Mouse (Mus musculus) limb, embryonic 14.5 days (tissue): ENCODE measurements around the gene Masp2. TPM values are rescaled to one million over a fixed set of nuclear protein-coding genes. Genes with fewer than 3 reads are reported as not detected.

ENCODE experiments used
- ATAC-seq: fragments of 200-750 bp; cut with Nextera tagmentation; 2 replicates; pipeline ENCODE4 v1.8.0; 2017; ENCODE audit warnings: low read depth, moderate number of reproducible peaks, moderate TSS enrichment; ENCODE audit not compliant: low FRiP score
- DNase-seq: peaks from one replicate; pipeline ENCODE4 v3.0.0-alpha.2; 2015; ENCODE audit warnings: low spot score
- H3K27ac ChIP-seq: fragments of 300-500 bp; sonication (generic); replicated peaks from 2 replicates; pipeline ENCODE4 v1.5.1; 2014; ENCODE audit warnings: low read depth, mild to moderate bottlenecking, low read length, moderate library complexity, mixed read lengths
- H3K27me3 ChIP-seq: fragments of 300-500 bp; sonication (generic); 2 replicates; pipeline ENCODE4 v1.6.1; 2014; ENCODE audit warnings: low read length, mixed read lengths; ENCODE audit not compliant: control insufficient read depth, insufficient read depth
- H3K36me3 ChIP-seq: fragments of 300-500 bp; sonication (generic); 2 replicates; pipeline ENCODE4 v1.6.1; 2014; ENCODE audit warnings: mild to moderate bottlenecking, low read length, moderate library complexity, mixed read lengths; ENCODE audit not compliant: control insufficient read depth, insufficient read depth
- H3K4me1 ChIP-seq: fragments of 300-500 bp; sonication (generic); 2 replicates; pipeline ENCODE4 v1.6.1; 2014; ENCODE audit warnings: antibody characterized with exemption, low read length, mixed read lengths; ENCODE audit not compliant: control insufficient read depth, insufficient read depth
- H3K4me2 ChIP-seq: fragments of 300-500 bp; sonication (generic); replicated peaks from 2 replicates; pipeline ENCODE4 v1.6.1; 2014; ENCODE audit warnings: low read depth, mild to moderate bottlenecking, low read length, moderate library complexity; ENCODE audit not compliant: severe bottlenecking
- H3K4me3 ChIP-seq: fragments of 300-500 bp; sonication (generic); replicated peaks from 2 replicates; pipeline ENCODE4 v1.5.1; 2014; ENCODE audit warnings: low read length
- H3K9ac ChIP-seq: fragments of 300-500 bp; sonication (generic); 2 replicates; pipeline ENCODE4 v1.6.1; 2014; ENCODE audit warnings: mild to moderate bottlenecking, low read depth, low read length, moderate library complexity; ENCODE audit not compliant: severe bottlenecking
- H3K9me3 ChIP-seq: fragments of 300-500 bp; sonication (generic); 2 replicates; pipeline ENCODE4 v1.6.1; 2016; ENCODE audit warnings: low read length; ENCODE audit not compliant: control insufficient read depth
- POLR2A ChIP-seq: fragments of 200-500 bp; IDR thresholded peaks from 2 replicates; pipeline ENCODE4 v1.8.0; 2012; ENCODE audit warnings: inconsistent platforms, mild to moderate bottlenecking, moderate library complexity, borderline replicate concordance; ENCODE audit not compliant: insufficient read depth, insufficient read length; ENCODE audit errors: extremely low read depth
- WGBS: fragments of 180-500 bp; shearing (Covaris S2); extraction: QIAGEN DNeasy Blood & Tissue Kit; methylation state at CpG from one replicate; pipeline ENCODE4 v1.1.7; 2014; 5-methylcytosine and 5-hydroxymethylcytosine counted together
- polyA plus RNA-seq, 2 experiments: library from polyadenylated mRNA; depleted of rRNA in 1 of 2; stranded (reverse) in 1 of 2; unstranded in 1 of 2; fragments of >200 nt; fragmentation: Nextera tagmentation in 1 of 2; extraction: Ambion mirVana in 1 of 2; gene quantifications; 2 replicates each; pipeline versions ENCODE4 v1.2.1 to v1.2.3; 2012 to 2014

Masp2 gene
- polyA plus RNA-seq, 2 experiments = 1.5 TPM; not detected in 1

DNA sequence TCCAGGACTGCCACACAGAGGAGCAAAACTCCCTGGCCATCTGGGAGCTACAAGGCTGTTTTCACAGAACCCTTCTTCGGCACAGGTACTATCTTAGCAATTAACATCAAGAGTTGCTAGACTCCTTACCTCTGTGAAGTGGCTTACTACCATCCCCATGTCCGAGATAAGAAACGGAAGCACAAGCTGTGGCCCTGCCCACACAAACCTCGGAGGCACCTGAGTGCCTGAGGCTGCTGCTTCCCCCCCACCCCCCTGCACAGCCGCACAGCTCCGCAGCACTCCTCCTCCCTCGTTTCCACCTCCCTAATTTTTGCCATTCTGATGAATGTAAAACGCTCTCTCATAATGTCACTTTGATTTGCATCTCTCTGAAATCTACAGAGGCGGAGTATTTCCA lies 35.9 kb downstream of the Masp2 start:
- no peak for DNase-seq
- Histone ChIP-seq H3K4me1 (no peaks in the 10 kb centered on the region), H3K27me3 (no peaks in the 10 kb centered on the region), H3K9ac (no peak overlapping the region), H3K4me2 (no peak overlapping the region), H3K4me3 (no peak overlapping the region), H3K36me3 (no peaks in the 10 kb centered on the region), H3K9me3 (no peaks in the 10 kb centered on the region), H3K27ac (no peak overlapping the region)
- no peak for ATAC-seq
- WGBS = 50% methylated on average over 9 of the region's 9 CpGs
- no peak for TF ChIP-seq POLR2A

- WGBS = 83% methylated on average over 2 of the region's 2 CpGs
- H3K27me3 ChIP-seq = no peaks in the 10 kb centered on the region
- no peak for TF ChIP-seq POLR2A
- DNase-seq (no peak), ATAC-seq (no peak)
- H3K9ac ChIP-seq = no peak overlapping the region
- no peaks in the 10 kb centered on the region for H3K9me3 ChIP-seq
- peaks cover 9% of the 10 kb centered on the region; the same call in 1 of the 2 replicates for H3K4me1 ChIP-seq
- H3K4me2 ChIP-seq = no peak overlapping the region
- no peak overlapping the region for H3K27ac ChIP-seq
- H3K4me3 ChIP-seq = no peak overlapping the region
- H3K36me3 ChIP-seq = no peaks in the 10 kb centered on the region
Measured at GRCm38 (mm10) chr4:148639455-148639854, 37.1 kb downstream of the Masp2 start.

DNA sequence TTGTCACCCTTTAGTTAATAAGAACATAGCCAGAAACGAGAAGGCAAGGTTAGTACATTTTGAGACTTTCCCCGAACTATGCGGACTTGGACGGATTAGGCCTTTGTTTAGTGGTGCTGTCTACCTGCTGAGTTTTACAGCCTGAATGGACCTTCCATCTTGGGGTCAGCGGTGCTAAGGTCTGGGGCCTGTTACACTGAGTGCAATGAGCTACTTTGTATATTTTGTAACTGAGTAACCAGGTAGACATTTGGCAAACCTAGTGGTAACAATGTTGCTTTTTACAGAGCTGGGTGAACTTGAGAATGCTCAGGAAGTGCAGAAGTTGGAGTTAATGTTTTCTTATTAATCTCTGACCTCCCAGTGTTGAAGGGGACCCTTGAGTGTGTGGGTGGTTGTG lies 38.8 kb downstream of the Masp2 start:
- no peak for DNase-seq
- H3K27ac ChIP-seq = no peak overlapping the region
- no peak for ATAC-seq
- no peaks in the 10 kb centered on the region for H3K36me3 ChIP-seq
- no peak overlapping the region for H3K4me3 ChIP-seq
- no peak overlapping the region for H3K4me2 ChIP-seq
- no peaks in the 10 kb centered on the region for H3K27me3 ChIP-seq
- H3K9me3 ChIP-seq = no peaks in the 10 kb centered on the region
- H3K4me1 ChIP-seq = peaks cover 9% of the 10 kb centered on the region; the same call in 1 of the 2 replicates
- no peak for TF ChIP-seq POLR2A
- H3K9ac ChIP-seq = no peak overlapping the region
- 65% methylated on average over 5 of the region's 5 CpGs for WGBS

GRCm38 (mm10) chr4:148643291-148644156 lies 41.2 kb downstream of the Masp2 start, which contains the start of gene Gm572:
Gm572 (plus strand) TSS chr4:148643317.
- H3K9me3 ChIP-seq = no peaks in the 10 kb centered on the region
- no peak for TF ChIP-seq POLR2A
- H3K4me3 ChIP-seq = no peak within 1 kb of the TSS; the same call in 1 of the 2 replicates
- H3K27me3 ChIP-seq = no peaks in the 10 kb centered on the region
- peak within 1 kb of the TSS; percentile 35; the same call in 1 of the 2 replicates for H3K4me2 ChIP-seq
- WGBS = 63% methylated on average over 15 of the region's 15 CpGs
- DNase-seq (peak; percentile 42), ATAC-seq (peak; percentile 56)
- H3K9ac ChIP-seq = no peak within 1 kb of the TSS
- no peaks in the 10 kb centered on the region for H3K36me3 ChIP-seq
- H3K27ac ChIP-seq = no peak within 1 kb of the TSS
- H3K4me1 ChIP-seq = peaks cover 9% of the 10 kb centered on the region; the same call in 1 of the 2 replicates

DNA sequence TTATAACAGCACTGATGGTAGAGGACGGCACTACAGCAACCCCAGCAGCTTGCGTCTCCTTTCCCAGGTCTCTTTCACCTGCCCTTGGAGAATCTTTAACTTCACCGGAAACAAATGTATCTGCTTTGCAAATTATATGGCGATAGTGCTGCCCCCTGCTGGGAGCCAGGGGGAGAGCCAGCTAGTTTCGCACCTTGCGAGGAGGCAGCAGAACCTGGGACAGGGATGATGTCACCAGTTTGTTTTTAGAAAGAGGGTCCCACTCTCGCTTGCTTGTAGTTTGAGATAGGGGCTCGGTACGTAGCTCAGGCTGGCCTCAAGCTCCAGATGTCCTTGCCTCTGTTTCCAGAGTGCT lies 41.8 kb downstream of the Masp2 start:
- no peaks in the 10 kb centered on the region for H3K9me3 ChIP-seq
- H3K4me3 ChIP-seq = no peak overlapping the region; the same call in 1 of the 2 replicates
- H3K36me3 ChIP-seq = no peaks in the 10 kb centered on the region
- H3K9ac ChIP-seq = no peak overlapping the region
- DNase-seq (no peak), ATAC-seq (peak; percentile 42; the same call in 1 of the 2 replicates)
- no peak for TF ChIP-seq POLR2A
- peak overlapping the region; percentile 35; the same call in 1 of the 2 replicates for H3K4me2 ChIP-seq
- 9% methylated on average over 9 of the region's 9 CpGs for WGBS
- no peaks in the 10 kb centered on the region for H3K27me3 ChIP-seq
- H3K4me1 ChIP-seq = peaks cover 9% of the 10 kb centered on the region; the same call in 1 of the 2 replicates
- H3K27ac ChIP-seq = no peak overlapping the region
